Mouse (Mus musculus) heart, embryonic 16.5 days (tissue): ENCODE results near the gene Sec24a. TPM values are rescaled to one million over a fixed set of nuclear protein-coding genes. Genes with fewer than 3 reads are reported as not detected.
"Not testable (repeated sequence)": the region's sequence is repeated elsewhere in the genome, so short reads cannot be mapped to it uniquely, and the experiment has no call there.

Experiments
- ATAC-seq: fragments of 200-750 bp; cut with Nextera tagmentation; replicated peaks from 2 replicates; pipeline ENCODE4 v1.8.0; 2017; ENCODE audit warnings: moderate number of reproducible peaks; ENCODE audit not compliant: insufficient read depth, low FRiP score; ENCODE audit errors: extremely low read depth
- H3K27ac ChIP-seq: fragments of 300-500 bp; sonication (generic); 2 replicates; pipeline ENCODE4 v1.5.1; 2014; ENCODE audit warnings: mild to moderate bottlenecking, low read length, control low read depth, moderate library complexity
- H3K27me3 ChIP-seq: fragments of 300-500 bp; sonication (generic); 2 replicates; pipeline ENCODE4 v1.6.1; 2014; ENCODE audit warnings: low read length, mixed read lengths; ENCODE audit not compliant: control insufficient read depth, insufficient read depth
- H3K36me3 ChIP-seq: fragments of 300-500 bp; sonication (generic); 2 replicates; pipeline ENCODE4 v1.6.1; 2014; ENCODE audit not compliant: control insufficient read depth, insufficient read depth
- H3K4me1 ChIP-seq: fragments of 300-500 bp; sonication (generic); 2 replicates; pipeline ENCODE4 v1.6.1; 2014; ENCODE audit warnings: low read length, mixed read lengths; ENCODE audit not compliant: control insufficient read depth, insufficient read depth
- H3K4me2 ChIP-seq: fragments of 300-500 bp; sonication (generic); 2 replicates; pipeline ENCODE4 v1.6.1; 2014; ENCODE audit warnings: low read depth, mild to moderate bottlenecking, control low read depth, low read length
- H3K4me3 ChIP-seq: fragments of 300-500 bp; sonication (generic); 2 replicates; pipeline ENCODE4 v1.5.1; 2014; ENCODE audit warnings: mild to moderate bottlenecking, control low read depth, low read length
- H3K9ac ChIP-seq: fragments of 300-500 bp; sonication (generic); 2 replicates; pipeline ENCODE4 v1.6.1; 2014; ENCODE audit warnings: low read length, control low read depth
- H3K9me3 ChIP-seq: fragments of 300-500 bp; sonication (generic); replicated peaks from 2 replicates; pipeline ENCODE4 v1.6.1; 2016; ENCODE audit warnings: low read length; ENCODE audit not compliant: control insufficient read depth
- WGBS: fragments of 180-500 bp; shearing (Covaris S2); extraction: QIAGEN DNeasy Blood & Tissue Kit; methylation state at CpG from one replicate; pipeline ENCODE4 v1.1.7; 2014; 5-methylcytosine and 5-hydroxymethylcytosine counted together
- polyA plus RNA-seq: library from polyadenylated mRNA; unstranded; fragments of >200 nt; fragmentation: Nextera tagmentation; extraction: Ambion mirVana; gene quantifications from 2 replicates; pipeline ENCODE4 v1.2.1, GENCODE M21; 2015

Gene Sec24a
- polyA plus RNA-seq, 1 experiment from 2014 or later = 10.7 TPM

GRCm38 (mm10) chr11:51790662-51791061, 27.2 kb upstream of the Sec24a start:
- Histone ChIP-seq H3K4me1 (no peaks in the 10 kb centered on the region), H3K4me3 (no peak overlapping the region), H3K36me3 (peaks cover 36% of the 10 kb centered on the region), H3K9me3 (0 out of 2 replicates have a peak, but pooled peaks cover 3% of the 10 kb centered on the region), H3K4me2 (no peak overlapping the region), H3K9ac (no peak overlapping the region), H3K27me3 (no peaks in the 10 kb centered on the region), H3K27ac (no peak overlapping the region)
- ATAC-seq = no peak
- WGBS = 97% methylated on average over 7 of the region's 7 CpGs

- ATAC-seq, H3K4me1 ChIP-seq, H3K9ac ChIP-seq, H3K4me2 ChIP-seq, H3K9me3 ChIP-seq, H3K27me3 ChIP-seq, H3K27ac ChIP-seq, H3K4me3 ChIP-seq: not testable (repeated sequence)
- WGBS = 85% methylated on average over 4 of the region's 4 CpGs
- H3K36me3 ChIP-seq = peaks cover 39% of the 10 kb centered on the region
Observed at GRCm38 (mm10) chr11:51789735-51790134, 26.3 kb upstream of the Sec24a start.

DNA sequence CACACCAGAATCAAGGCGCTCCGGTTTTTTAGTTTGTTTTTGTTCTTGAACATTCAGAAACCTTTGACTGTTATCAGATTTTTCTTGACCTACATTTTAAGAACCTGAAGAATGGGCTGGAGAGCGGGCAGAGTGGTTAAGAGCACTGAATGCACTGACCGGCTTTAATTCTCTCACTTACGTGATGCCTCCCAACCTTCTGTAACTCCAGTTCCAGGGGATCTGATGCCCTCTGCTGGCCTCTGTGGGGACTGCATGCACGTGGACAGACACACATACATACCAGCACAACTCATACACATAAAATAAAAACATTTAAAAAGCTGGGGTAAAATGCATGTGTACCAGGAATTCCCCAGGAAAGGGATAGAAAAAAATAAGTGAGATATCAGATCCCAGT, 22.5 kb upstream of the Sec24a start:
- Histone ChIP-seq H3K9me3 (0 out of 2 replicates have a peak, but pooled peaks cover 3% of the 10 kb centered on the region), H3K27ac (no peak overlapping the region), H3K9ac (no peak overlapping the region), H3K4me3 (no peak overlapping the region), H3K4me2 (no peak overlapping the region), H3K4me1 (0 out of 2 replicates have a peak, but pooled peaks cover 4% of the 10 kb centered on the region), H3K27me3 (no peaks in the 10 kb centered on the region), H3K36me3 (peaks cover 39% of the 10 kb centered on the region)
- WGBS = 89% methylated on average over 6 of the region's 6 CpGs
- ATAC-seq = no peak

DNA sequence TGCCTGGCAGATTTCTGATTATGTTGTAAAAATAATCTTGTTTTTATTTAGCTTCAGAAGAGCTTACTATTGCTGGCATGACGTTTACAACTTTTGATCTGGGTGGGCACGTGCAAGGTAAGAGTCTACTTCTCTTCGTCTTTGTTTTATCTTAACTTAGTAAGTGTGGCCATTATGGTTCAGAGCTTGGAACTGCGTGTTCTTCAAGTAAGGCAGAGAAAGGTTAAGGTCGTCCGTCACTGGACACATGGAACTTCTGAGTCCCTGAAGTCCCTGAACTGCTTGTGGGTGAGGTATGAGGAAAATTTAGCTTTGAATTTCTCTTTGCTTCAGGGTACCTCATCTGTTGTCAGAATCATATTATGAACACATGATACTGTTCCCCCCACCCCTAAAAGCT, 19.3 kb upstream of the Sec24a start:
- Histone ChIP-seq H3K4me3 (no peak overlapping the region), H3K27me3 (no peaks in the 10 kb centered on the region), H3K9me3 (0 out of 2 replicates have a peak, but pooled peaks cover 3% of the 10 kb centered on the region), H3K4me2 (no peak overlapping the region), H3K27ac (no peak overlapping the region), H3K36me3 (peaks cover 33% of the 10 kb centered on the region), H3K9ac (no peak overlapping the region), H3K4me1 (0 out of 2 replicates have a peak, but pooled peaks cover 4% of the 10 kb centered on the region)
- ATAC-seq = no peak
- WGBS = 80% methylated on average over 6 of the region's 6 CpGs

DNA sequence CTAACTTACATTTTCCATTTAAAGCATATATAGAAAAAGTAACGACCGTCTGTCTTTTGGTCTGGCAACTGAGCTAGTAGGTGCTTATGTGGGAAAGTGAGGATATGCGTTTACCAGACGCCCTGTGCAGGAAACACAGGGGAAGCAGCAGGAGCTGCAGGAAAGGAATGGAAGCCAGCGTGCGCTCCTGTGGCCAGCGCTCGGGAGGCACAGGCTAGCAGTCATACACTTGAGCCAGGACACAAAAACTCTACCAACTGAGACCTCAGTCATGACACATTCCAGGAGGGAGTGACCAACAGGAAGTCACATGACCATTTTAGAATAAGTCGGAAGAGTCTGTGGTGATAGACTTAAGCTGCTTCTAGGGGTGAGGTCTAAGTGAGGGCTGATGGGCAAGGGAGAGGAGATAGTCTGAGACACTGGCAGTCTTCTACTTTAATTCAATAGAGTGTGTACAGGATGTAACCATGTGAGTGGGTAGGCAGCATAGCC, 17.4 kb upstream of the Sec24a start:
- ATAC-seq = no peak
- WGBS = 79% methylated on average over 9 of the region's 9 CpGs
- H3K9me3 ChIP-seq = 0 out of 2 replicates have a peak, but pooled peaks cover under 1% of the 10 kb centered on the region
- no peak overlapping the region for H3K4me3 ChIP-seq
- no peak overlapping the region for H3K9ac ChIP-seq
- H3K27ac ChIP-seq = no peak overlapping the region
- H3K4me2 ChIP-seq = no peak overlapping the region
- 0 out of 2 replicates have a peak, but pooled peaks cover 4% of the 10 kb centered on the region for H3K4me1 ChIP-seq
- peaks cover 21% of the 10 kb centered on the region for H3K36me3 ChIP-seq
- H3K27me3 ChIP-seq = no peaks in the 10 kb centered on the region

DNA sequence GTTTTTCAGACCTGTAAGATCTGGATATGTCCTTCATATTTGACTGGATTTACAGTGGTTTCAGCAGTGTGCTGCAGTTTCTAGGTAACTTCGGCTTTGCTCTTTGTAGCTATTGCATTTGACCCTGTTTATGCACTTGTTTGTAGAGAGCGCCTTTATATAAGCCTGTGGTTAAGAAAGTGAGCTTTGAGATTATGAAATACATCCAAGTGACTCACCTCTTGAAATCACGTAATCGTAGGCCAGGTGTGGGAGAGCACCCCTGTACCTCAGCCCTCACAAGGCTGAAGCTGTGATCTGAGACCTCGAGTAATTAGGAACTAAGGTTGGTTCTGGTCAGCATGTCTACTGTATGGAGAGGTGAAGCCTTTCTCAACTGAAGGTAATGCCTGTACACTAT, 14.0 kb upstream of the Sec24a start:
- no peak overlapping the region for H3K4me2 ChIP-seq
- H3K27me3 ChIP-seq = no peaks in the 10 kb centered on the region
- H3K9ac ChIP-seq = no peak overlapping the region
- WGBS = 92% methylated on average over 5 of the region's 5 CpGs
- H3K36me3 ChIP-seq = peaks cover 12% of the 10 kb centered on the region; the same call in 1 of the 2 replicates
- no peaks in the 10 kb centered on the region for H3K9me3 ChIP-seq
- no peak for ATAC-seq
- H3K4me3 ChIP-seq = no peak overlapping the region
- H3K27ac ChIP-seq = no peak overlapping the region
- H3K4me1 ChIP-seq = 0 out of 2 replicates have a peak, but pooled peaks cover 4% of the 10 kb centered on the region

GRCm38 (mm10) chr11:51775507-51775906, 12.1 kb upstream of the Sec24a start:
- H3K4me1 ChIP-seq = peaks cover 3% of the 10 kb centered on the region; the same call in 1 of the 2 replicates
- no peaks in the 10 kb centered on the region for H3K9me3 ChIP-seq
- no peaks in the 10 kb centered on the region for H3K27me3 ChIP-seq
- ATAC-seq = no peak
- no peak overlapping the region for H3K4me2 ChIP-seq
- H3K27ac ChIP-seq = no peak overlapping the region
- H3K9ac ChIP-seq = no peak overlapping the region
- 94% methylated on average over 3 of the region's 3 CpGs for WGBS
- no peak overlapping the region for H3K4me3 ChIP-seq
- 0 out of 2 replicates have a peak, but pooled peaks cover 2% of the 10 kb centered on the region for H3K36me3 ChIP-seq

DNA sequence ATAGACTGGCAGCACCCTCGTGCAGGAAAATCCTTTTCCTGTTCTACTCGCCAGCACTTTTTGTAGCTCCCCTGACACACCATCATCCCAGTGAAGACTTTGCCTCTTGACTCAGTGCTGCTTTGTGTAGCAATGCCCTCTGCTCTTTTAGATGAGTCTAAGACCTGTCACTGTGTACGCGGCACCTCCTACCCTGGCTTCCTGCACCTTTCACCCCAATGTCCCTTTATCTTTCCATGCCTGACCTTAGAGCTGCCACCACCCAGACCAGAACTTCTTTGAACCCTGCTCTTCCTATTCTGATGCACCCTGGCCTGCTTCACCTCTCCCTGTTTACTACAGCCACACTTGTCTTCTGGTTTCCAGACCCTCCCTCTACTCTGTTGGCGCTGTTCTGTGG, 4.9 kb upstream of the Sec24a start:
- Histone ChIP-seq H3K36me3 (no peaks in the 10 kb centered on the region), H3K9ac (no peak overlapping the region), H3K27ac (no peak overlapping the region), H3K4me3 (no peak overlapping the region), H3K4me1 (peaks cover 10% of the 10 kb centered on the region), H3K9me3 (no peaks in the 10 kb centered on the region), H3K27me3 (no peaks in the 10 kb centered on the region), H3K4me2 (no peak overlapping the region)
- 61% methylated on average over 5 of the region's 5 CpGs for WGBS
- ATAC-seq = no peak

- no peaks in the 10 kb centered on the region for H3K27me3 ChIP-seq
- WGBS = 63% methylated on average over 8 of the region's 8 CpGs
- no peak overlapping the region for H3K9ac ChIP-seq
- no peak overlapping the region for H3K27ac ChIP-seq
- peaks cover 10% of the 10 kb centered on the region for H3K4me1 ChIP-seq
- H3K4me3 ChIP-seq = no peak overlapping the region
- no peak overlapping the region for H3K4me2 ChIP-seq
- H3K9me3 ChIP-seq = no peaks in the 10 kb centered on the region
- H3K36me3 ChIP-seq = no peaks in the 10 kb centered on the region
- no peak for ATAC-seq
Observed at GRCm38 (mm10) chr11:51767579-51768220, 4.3 kb upstream of the Sec24a start.
